Mouse (Mus musculus) limb, embryonic 11.5 days (tissue): ENCODE measurements around the gene Heatr5a. TPM values are rescaled to one million over a fixed set of nuclear protein-coding genes. Genes with fewer than 3 reads are reported as not detected.

Experiments
- ATAC-seq: fragments of 200-750 bp; cut with Nextera tagmentation; 2 replicates; pipeline ENCODE4 v1.8.0; 2017; ENCODE audit warnings: low read depth; ENCODE audit not compliant: insufficient number of reproducible peaks, low FRiP score, low TSS enrichment
- DNase-seq: peaks from one replicate; pipeline ENCODE4 v3.0.0-alpha.2; 2015; ENCODE audit warnings: low spot score
- H3K27ac ChIP-seq: fragments of 300-500 bp; sonication (generic); replicated peaks from 2 replicates; pipeline ENCODE4 v1.5.1; 2014; ENCODE audit warnings: low read depth, mild to moderate bottlenecking, low read length
- H3K27me3 ChIP-seq: fragments of 300-500 bp; sonication (generic); 2 replicates; pipeline ENCODE4 v1.6.1; 2014; ENCODE audit warnings: mild to moderate bottlenecking, low read length, mixed read lengths; ENCODE audit not compliant: control insufficient read depth, insufficient read depth
- H3K36me3 ChIP-seq: fragments of 300-500 bp; sonication (generic); 2 replicates; pipeline ENCODE4 v1.6.1; 2014; ENCODE audit warnings: mild to moderate bottlenecking, low read length, moderate library complexity, mixed read lengths; ENCODE audit not compliant: control insufficient read depth, insufficient read depth
- H3K4me1 ChIP-seq: fragments of 300-500 bp; sonication (generic); 2 replicates; pipeline ENCODE4 v1.6.1; 2014; ENCODE audit warnings: low read length, mixed read lengths; ENCODE audit not compliant: control insufficient read depth, insufficient read depth
- H3K4me2 ChIP-seq: fragments of 300-500 bp; sonication (generic); 2 replicates; pipeline ENCODE4 v1.6.1; 2014; ENCODE audit warnings: low read depth, mild to moderate bottlenecking, moderate library complexity; ENCODE audit not compliant: severe bottlenecking
- H3K4me3 ChIP-seq: fragments of 300-500 bp; sonication (generic); 2 replicates; pipeline ENCODE4 v1.5.1; 2014; ENCODE audit warnings: low read depth, low read length
- H3K9ac ChIP-seq: fragments of 300-500 bp; sonication (generic); 2 replicates; pipeline ENCODE4 v1.6.1; 2014; ENCODE audit warnings: mild to moderate bottlenecking, low read length
- H3K9me3 ChIP-seq: fragments of 300-500 bp; sonication (generic); 2 replicates; pipeline ENCODE4 v1.6.1; 2016; ENCODE audit warnings: low read length; ENCODE audit not compliant: control insufficient read depth
- WGBS: fragments of 180-500 bp; shearing (Covaris S2); extraction: QIAGEN DNeasy Blood & Tissue Kit; methylation state at CpG from one replicate; pipeline ENCODE4 v1.1.7; 2014; 5-methylcytosine and 5-hydroxymethylcytosine counted together
- polyA plus RNA-seq: library from polyadenylated mRNA; unstranded; fragments of >200 nt; fragmentation: Nextera tagmentation; extraction: Ambion mirVana; gene quantifications from 2 replicates; pipeline ENCODE4 v1.2.1, GENCODE M21; 2014

Heatr5a gene
- polyA plus RNA-seq, 1 experiment from 2014 or later, result 10.6 TPM

GRCm38 (mm10) chr12:51865790-51866179 is 105.3 kb downstream of the Heatr5a start:
- H3K27me3 ChIP-seq, result no peaks in the 10 kb centered on the region
- WGBS, result 70% methylated on average over 4 of the region's 4 CpGs
- no peak overlapping the region for H3K27ac ChIP-seq
- H3K9me3 ChIP-seq, result no peaks in the 10 kb centered on the region
- H3K4me2 ChIP-seq, result no peak overlapping the region
- H3K36me3 ChIP-seq, result no peaks in the 10 kb centered on the region
- H3K4me3 ChIP-seq, result no peak overlapping the region
- no peak overlapping the region for H3K9ac ChIP-seq
- no peak for DNase-seq
- 0 out of 2 replicates have a peak, but pooled peaks cover 11% of the 10 kb centered on the region for H3K4me1 ChIP-seq
- peak; percentile 47; the same call in 1 of the 2 replicates for ATAC-seq

GRCm38 (mm10) chr12:51865061-51865789 is 105.9 kb downstream of the Heatr5a start:
- Histone ChIP-seq H3K9ac (no peak overlapping the region), H3K36me3 (no peaks in the 10 kb centered on the region), H3K27ac (no peak overlapping the region), H3K4me3 (no peak overlapping the region), H3K4me1 (0 out of 2 replicates have a peak, but pooled peaks cover 9% of the 10 kb centered on the region), H3K27me3 (no peaks in the 10 kb centered on the region), H3K4me2 (no peak overlapping the region), H3K9me3 (no peaks in the 10 kb centered on the region)
- ATAC-seq (no peak), DNase-seq (no peak)
- 68% methylated on average over 9 of the region's 9 CpGs for WGBS

GRCm38 (mm10) chr12:51863116-51864002 is 107.8 kb downstream of the Heatr5a start:
- Histone ChIP-seq H3K4me1 (0 out of 2 replicates have a peak, but pooled peaks cover 9% of the 10 kb centered on the region), H3K9ac (no peak overlapping the region), H3K27me3 (no peaks in the 10 kb centered on the region), H3K4me3 (no peak overlapping the region), H3K27ac (no peak overlapping the region), H3K4me2 (no peak overlapping the region), H3K36me3 (no peaks in the 10 kb centered on the region), H3K9me3 (no peaks in the 10 kb centered on the region)
- WGBS, result 87% methylated on average over 14 of the region's 14 CpGs
- no peak for ATAC-seq
- DNase-seq, result no peak

DNA sequence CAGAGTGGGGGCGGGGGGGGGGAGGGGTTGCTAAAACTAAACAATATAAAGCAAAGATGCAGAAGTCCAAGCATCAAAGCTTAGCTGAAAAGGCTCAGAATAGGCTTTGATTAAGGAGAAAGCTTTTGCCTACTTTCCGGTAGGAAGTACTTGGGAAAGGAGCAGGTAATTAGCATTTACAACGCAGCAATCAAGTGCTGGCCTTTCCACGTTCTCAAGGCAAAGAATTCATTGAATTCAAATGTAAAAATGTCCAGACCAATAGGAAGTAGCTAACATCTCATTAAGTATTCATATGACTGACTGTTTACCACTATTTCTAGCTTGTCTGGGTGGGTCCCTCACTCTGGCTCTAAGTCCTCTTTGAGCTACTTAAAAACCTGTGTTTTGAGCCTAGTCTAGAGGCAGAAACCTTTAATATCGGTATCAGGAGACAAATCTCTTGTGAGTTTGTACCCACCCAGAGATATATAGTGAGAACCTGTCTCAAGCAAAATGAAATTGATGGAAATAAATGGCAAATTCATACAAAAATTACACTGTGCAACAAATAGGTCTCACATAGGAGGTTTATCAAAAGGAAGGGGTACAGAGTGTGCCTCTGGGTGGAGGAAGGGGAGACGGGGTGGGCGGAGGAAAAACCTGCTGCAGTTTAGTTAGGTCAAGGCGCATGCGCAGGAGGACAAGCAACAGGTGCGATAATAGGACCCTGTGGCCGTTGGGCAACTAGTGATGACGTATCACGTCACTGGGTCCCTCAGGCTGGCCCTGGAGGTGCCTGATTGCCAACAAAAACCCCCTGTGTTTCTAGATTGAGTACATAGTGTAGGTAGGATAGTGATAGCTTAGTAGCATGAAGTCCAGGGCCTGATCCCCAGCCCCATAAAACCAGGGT is 112.7 kb downstream of the Heatr5a start:
- DNase-seq (no peak), ATAC-seq (no peak)
- Histone ChIP-seq H3K9ac (no peak overlapping the region), H3K9me3 (no peaks in the 10 kb centered on the region), H3K27ac (no peak overlapping the region), H3K27me3 (no peaks in the 10 kb centered on the region), H3K4me2 (no peak overlapping the region), H3K4me1 (no peaks in the 10 kb centered on the region), H3K36me3 (no peaks in the 10 kb centered on the region), H3K4me3 (no peak overlapping the region)
- 67% methylated on average over 13 of the region's 13 CpGs for WGBS

DNA sequence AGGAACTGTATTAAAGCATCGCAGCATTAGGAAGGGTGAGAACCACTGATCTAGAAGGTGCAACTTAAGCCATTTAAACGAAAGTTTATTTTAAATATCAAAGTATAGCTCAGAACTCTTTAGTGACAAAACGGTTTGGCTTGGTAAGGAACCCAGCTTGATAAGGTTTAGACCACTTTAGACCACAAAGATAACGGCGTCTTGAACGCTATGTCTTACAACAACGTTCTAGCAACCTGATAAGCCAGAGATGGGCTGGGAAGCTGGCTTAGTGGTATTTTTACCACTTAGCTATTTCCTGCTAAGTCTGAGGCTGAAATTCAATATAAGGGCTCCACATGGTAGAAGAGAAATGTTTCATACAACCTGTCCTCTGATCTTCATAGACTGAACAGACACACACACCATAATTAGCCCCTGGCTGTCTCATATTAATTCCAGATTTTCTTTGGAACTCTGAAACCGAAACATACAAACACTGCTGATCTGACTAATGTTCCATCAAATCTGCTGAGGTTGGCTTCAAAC is 114.3 kb downstream of the Heatr5a start:
- WGBS, result 88% methylated on average over 8 of the region's 8 CpGs
- Histone ChIP-seq H3K4me1 (no peaks in the 10 kb centered on the region), H3K9ac (no peak overlapping the region), H3K4me2 (no peak overlapping the region), H3K27me3 (no peaks in the 10 kb centered on the region), H3K4me3 (no peak overlapping the region), H3K27ac (no peak overlapping the region), H3K36me3 (no peaks in the 10 kb centered on the region), H3K9me3 (no peaks in the 10 kb centered on the region)
- ATAC-seq (no peak), DNase-seq (no peak)

- no peak overlapping the region for H3K4me2 ChIP-seq
- H3K4me3 ChIP-seq, result no peak overlapping the region
- ATAC-seq (no peak), DNase-seq (no peak)
- no peaks in the 10 kb centered on the region for H3K27me3 ChIP-seq
- H3K27ac ChIP-seq, result no peak overlapping the region
- H3K36me3 ChIP-seq, result no peaks in the 10 kb centered on the region
- H3K9me3 ChIP-seq, result no peaks in the 10 kb centered on the region
- no peak overlapping the region for H3K9ac ChIP-seq
- H3K4me1 ChIP-seq, result no peaks in the 10 kb centered on the region
- WGBS, result 93% methylated on average over 2 of the region's 2 CpGs
Measured at GRCm38 (mm10) chr12:51855872-51856271, 115.2 kb downstream of the Heatr5a start.

- Histone ChIP-seq H3K4me2 (no peak overlapping the region), H3K36me3 (no peaks in the 10 kb centered on the region), H3K27ac (no peak overlapping the region), H3K9me3 (no peaks in the 10 kb centered on the region), H3K4me3 (no peak overlapping the region), H3K4me1 (no peaks in the 10 kb centered on the region), H3K9ac (no peak overlapping the region), H3K27me3 (no peaks in the 10 kb centered on the region)
- ATAC-seq (no peak), DNase-seq (no peak)
- 86% methylated on average over 7 of the region's 7 CpGs for WGBS
Measured at GRCm38 (mm10) chr12:51855453-51855852, 115.7 kb downstream of the Heatr5a start.

DNA sequence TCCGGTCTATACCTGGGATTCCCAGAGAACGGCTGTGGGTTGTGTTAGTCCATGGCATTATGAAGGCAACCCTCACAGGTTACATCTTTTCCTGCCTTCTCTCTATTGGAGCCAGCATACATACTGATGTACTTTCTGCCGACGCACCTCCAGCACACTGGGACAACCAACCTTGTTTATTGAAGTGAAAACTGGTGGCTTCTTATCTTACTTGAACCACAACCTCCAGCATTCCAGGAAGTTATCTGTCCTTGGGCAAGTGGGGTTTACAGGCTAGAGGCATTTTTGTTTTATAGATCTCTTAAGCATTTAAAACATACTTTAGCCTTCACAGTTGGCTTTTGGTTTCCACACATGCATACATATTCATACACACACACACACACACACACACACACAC is 119.5 kb downstream of the Heatr5a start:
- no peak overlapping the region for H3K4me2 ChIP-seq

More for the DNA sequence above, 119.5 kb downstream of the Heatr5a start:
- no peak overlapping the region for H3K27ac ChIP-seq
- no peaks in the 10 kb centered on the region for H3K27me3 ChIP-seq
- WGBS, result 90% methylated on average over 4 of the region's 4 CpGs
- no peak overlapping the region for H3K4me3 ChIP-seq
- no peaks in the 10 kb centered on the region for H3K9me3 ChIP-seq
- H3K4me1 ChIP-seq, result no peaks in the 10 kb centered on the region
- H3K36me3 ChIP-seq, result no peaks in the 10 kb centered on the region
- H3K9ac ChIP-seq, result no peak overlapping the region
- no peak for ATAC-seq
- DNase-seq, result no peak
